Mouse (Mus musculus) CH12.LX (cell line): ENCODE results near the gene Gm5426. TPM values are rescaled to one million over a fixed set of nuclear protein-coding genes. Genes with fewer than 3 reads are reported as not detected.

ENCODE experiments used
- DNase-seq: peaks from one replicate; pipeline ENCODE4 v3.0.0-alpha.2; 2013; ENCODE audit errors: extremely low read depth
- H3K27ac ChIP-seq: 2 replicates; pipeline ENCODE4 v1.5.1; 2012; ENCODE audit warnings: low read depth, mild to moderate bottlenecking, control low read depth, moderate library complexity; ENCODE audit not compliant: insufficient read depth
- H3K27me3 ChIP-seq: replicated peaks from 2 replicates; pipeline ENCODE3; 2012; ENCODE audit warnings: inconsistent platforms
- H3K36me3 ChIP-seq, 2 experiments: replicated peaks in 1 of 2; 2 replicates each; pipeline versions ENCODE3 to v1.6.1; 2012; ENCODE audit warnings: inconsistent platforms in 1 of 2, low read length in 1 of 2, mild to moderate bottlenecking in 1 of 2, mixed read lengths in 1 of 2, moderate library complexity in 1 of 2; ENCODE audit not compliant: control insufficient read depth in 1 of 2, insufficient read depth in 1 of 2
- H3K4me1 ChIP-seq, 2 experiments: 2 replicates each; pipeline ENCODE4 v1.6.1; 2012; ENCODE audit warnings: inconsistent platforms in 1 of 2, moderate library complexity in 1 of 2; ENCODE audit not compliant: insufficient read depth in 2 of 2, control insufficient read depth in 1 of 2
- H3K4me2 ChIP-seq: 2 replicates; pipeline ENCODE4 v1.6.1; 2012; ENCODE audit warnings: low read depth, mild to moderate bottlenecking, control low read depth; ENCODE audit not compliant: poor library complexity, insufficient read depth, severe bottlenecking
- H3K4me3 ChIP-seq, 3 experiments: fragments of 150-350 bp in 1 of 3; sonication (generic) in 1 of 3; replicated peaks in 1 of 3; 2 replicates each; pipeline versions ENCODE3 to v1.5.1; 2011 to 2012; ENCODE audit warnings: low read depth in 2 of 3, low read length in 2 of 3, mild to moderate bottlenecking in 2 of 3, moderate library complexity in 2 of 3, control low read depth in 1 of 3, improper control_type of control experiment in 1 of 3, inconsistent platforms in 1 of 3, mixed read lengths in 1 of 3; ENCODE audit not compliant: poor library complexity in 1 of 3
- H3K79me2 ChIP-seq: replicated peaks from 2 replicates; pipeline ENCODE4 v1.6.1; 2012; ENCODE audit warnings: mild to moderate bottlenecking, moderate library complexity; ENCODE audit not compliant: control insufficient read depth, poor library complexity, insufficient read depth, severe bottlenecking; ENCODE audit errors: extremely low read depth
- H3K9ac ChIP-seq: 2 replicates; pipeline ENCODE4 v1.6.1; 2012; ENCODE audit warnings: low read depth, mild to moderate bottlenecking, control low read depth, moderate library complexity; ENCODE audit not compliant: insufficient read depth
- H3K9me3 ChIP-seq: replicated peaks from 2 replicates; pipeline ENCODE3; 2012; ENCODE audit warnings: low read length, inconsistent platforms, mixed read lengths
- BHLHE40 ChIP-seq: IDR thresholded peaks from 2 replicates; pipeline ENCODE4 v1.6.1; 2011; ENCODE audit warnings: mild to moderate bottlenecking, low read depth, low read length, improper control_type of control experiment
- CHD1 ChIP-seq: IDR thresholded peaks from 2 replicates; pipeline ENCODE4 v1.6.1; 2012; ENCODE audit warnings: low read depth, low read length, improper control_type of control experiment, inconsistent platforms
- CHD2 ChIP-seq: IDR thresholded peaks from 2 replicates; pipeline ENCODE4 v1.6.1; 2011; ENCODE audit warnings: low read length, improper control_type of control experiment
- CTCF ChIP-seq, 2 experiments: IDR thresholded peaks in 1 of 2; conservative IDR thresholded peaks in 1 of 2; 2 replicates each; pipeline ENCODE4 v1.5.1; 2011 to 2012; ENCODE audit warnings: low read depth in 2 of 2, low read length in 2 of 2, improper control_type of control experiment in 1 of 2, inconsistent platforms in 1 of 2, mild to moderate bottlenecking in 1 of 2, moderate library complexity in 1 of 2
- ELF1 ChIP-seq: IDR thresholded peaks from 2 replicates; pipeline ENCODE4 v1.6.1; 2014; ENCODE audit warnings: low read depth, mild to moderate bottlenecking, inconsistent platforms, low read length, improper control_type of control experiment
- EP300 ChIP-seq: IDR thresholded peaks from 2 replicates; pipeline ENCODE4 v1.6.1; 2011; ENCODE audit warnings: low read length, improper control_type of control experiment
- ETS1 ChIP-seq: conservative IDR thresholded peaks from 2 replicates; pipeline ENCODE4 v1.6.1; 2012; ENCODE audit warnings: low read depth, mild to moderate bottlenecking, inconsistent platforms, low read length, improper control_type of control experiment, moderate library complexity
- GABPA ChIP-seq: IDR thresholded peaks from 2 replicates; pipeline ENCODE4 v1.6.1; 2012; ENCODE audit warnings: low read depth, low read length, improper control_type of control experiment, inconsistent platforms; ENCODE audit not compliant: insufficient replicate concordance
- IRF4 ChIP-seq: IDR thresholded peaks from 2 replicates; pipeline ENCODE4 v1.6.1; 2014; ENCODE audit warnings: low read depth, mild to moderate bottlenecking, inconsistent platforms, low read length, improper control_type of control experiment
- JUN ChIP-seq: IDR thresholded peaks from 2 replicates; pipeline ENCODE4 v1.6.1; 2011; ENCODE audit warnings: low read depth, mild to moderate bottlenecking, low read length, improper control_type of control experiment, moderate library complexity; ENCODE audit not compliant: insufficient read depth
- MAZ ChIP-seq: IDR thresholded peaks from 2 replicates; pipeline ENCODE4 v1.6.1; 2012; ENCODE audit warnings: low read depth, mild to moderate bottlenecking, inconsistent platforms, low read length, improper control_type of control experiment, moderate library complexity
- MEF2A ChIP-seq: IDR thresholded peaks from 2 replicates; pipeline ENCODE4 v1.6.1; 2014; ENCODE audit warnings: low read depth, mild to moderate bottlenecking, inconsistent platforms, low read length, improper control_type of control experiment, borderline replicate concordance
- MXI1 ChIP-seq: IDR thresholded peaks from 2 replicates; pipeline ENCODE4 v1.6.1; 2011; ENCODE audit warnings: mild to moderate bottlenecking, low read depth, low read length, improper control_type of control experiment
- NELFE ChIP-seq: IDR thresholded peaks from 2 replicates; pipeline ENCODE4 v1.6.1; 2011; ENCODE audit warnings: low read depth, low read length, improper control_type of control experiment
- NRF1 ChIP-seq: IDR thresholded peaks from 2 replicates; pipeline ENCODE4 v1.6.1; 2014; ENCODE audit warnings: low read depth, mild to moderate bottlenecking, inconsistent platforms, low read length, improper control_type of control experiment, moderate library complexity
- PAX5 ChIP-seq: IDR thresholded peaks from 2 replicates; pipeline ENCODE4 v1.6.1; 2012; ENCODE audit warnings: low read length, inconsistent platforms, mixed read lengths
- POLR2A ChIP-seq: IDR thresholded peaks from 2 replicates; pipeline ENCODE4 v1.6.1; 2011; ENCODE audit warnings: low read depth, mild to moderate bottlenecking, improper control_type of control experiment, low read length
- SIN3A ChIP-seq: IDR thresholded peaks from 2 replicates; pipeline ENCODE4 v1.6.1; 2012; ENCODE audit warnings: low read length, improper control_type of control experiment, inconsistent platforms
- SMC3 ChIP-seq: IDR thresholded peaks from 2 replicates; pipeline ENCODE4 v1.6.1; 2011; ENCODE audit warnings: low read depth, low read length, improper control_type of control experiment
- TBP ChIP-seq: conservative IDR thresholded peaks from 2 replicates; pipeline ENCODE4 v1.6.1; 2011; ENCODE audit warnings: low read depth, low read length, improper control_type of control experiment
- TCF12 ChIP-seq: IDR thresholded peaks from 2 replicates; pipeline ENCODE4 v1.6.1; 2014; ENCODE audit warnings: low read depth, mild to moderate bottlenecking, inconsistent platforms, low read length, improper control_type of control experiment
- USF2 ChIP-seq: conservative IDR thresholded peaks from 2 replicates; pipeline ENCODE4 v1.6.1; 2011; ENCODE audit warnings: low read depth, low read length, improper control_type of control experiment
- ZKSCAN1 ChIP-seq: IDR thresholded peaks from 2 replicates; pipeline ENCODE4 v1.6.1; 2012; ENCODE audit warnings: low read depth, inconsistent platforms, low read length, improper control_type of control experiment, borderline replicate concordance
- ZNF384 ChIP-seq: IDR thresholded peaks from 2 replicates; pipeline ENCODE4 v1.6.1; 2012; ENCODE audit warnings: low read depth, low read length, improper control_type of control experiment, inconsistent platforms
- dilution Hi-C: fragments of 300-500 bp; cut with MboI; formaldehyde crosslinking; loops from 2 replicates; pipeline ENCODE4 v1.14.3; 2020; ENCODE audit warnings: low sequenced_read_pairs; ENCODE audit not compliant: extremely low pct_unique_long_range_greater_than_20kb, extremely low pct_ligation_motif_present
- in situ Hi-C: fragments of 300-500 bp; cut with MboI; formaldehyde crosslinking; loops from 3 replicates; pipeline ENCODE4 v1.14.3; 2019; ENCODE audit warnings: low sequenced_read_pairs, low pct_ligation_motif_present, low pct_unique_long_range_greater_than_20kb, mixed read lengths
- polyA plus RNA-seq: library from polyadenylated mRNA; unstranded; fragments of >175 nt; gene quantifications from 2 replicates; pipeline ENCODE4 v1.2.1, GENCODE M21; 2012; ENCODE audit warnings: low read depth; ENCODE audit not compliant: insufficient read length
- total RNA-seq, 2 experiments: library from RNA; depleted of rRNA; stranded (reverse); fragments of 300-350 nt in 1 of 2; fragments of >200 nt in 1 of 2; gene quantifications; 2 replicates each; pipeline ENCODE4 v1.2.3; 2012 to 2014

Gm5426 gene
- total and polyA plus RNA-seq, 3 experiments, result not detected

GRCm38 (mm10) chr10:96106972-96107720, 29.3 kb upstream of the Gm5426 start:
- peaks cover 11 to 21% of the 10 kb centered on the region in 2 experiments for H3K4me1 ChIP-seq
- H3K9me3 ChIP-seq, result peaks cover 3% of the 10 kb centered on the region
- no peak overlapping the region for H3K27ac ChIP-seq
- no peaks in the 10 kb centered on the region for H3K27me3 ChIP-seq
- H3K79me2 ChIP-seq, result no peaks in the 10 kb centered on the region
- TF ChIP-seq MAZ (no peak), ZNF384 (peak; percentile 72)
- no peak overlapping the region for H3K4me3 ChIP-seq
- no peak overlapping the region for H3K4me2 ChIP-seq
- no peak overlapping the region for H3K9ac ChIP-seq
- H3K36me3 ChIP-seq, result no peaks in the 10 kb centered on the region
- dilution Hi-C loops (no loop called here), in situ Hi-C loops (loop anchor here (25.0 kb wide), 1 partner anchor 505 kb away; the partner anchor contains the start of gene Btg1)
- no peak for DNase-seq

- Histone ChIP-seq H3K4me2 (no peak overlapping the region), H3K36me3 (no peaks in the 10 kb centered on the region), H3K9ac (no peak overlapping the region)
- dilution Hi-C loops (no loop called here), in situ Hi-C loops (loop anchor here (25.0 kb wide), 1 partner anchor 504 kb away; the partner anchor contains the start of gene Btg1)
- TF ChIP-seq MXI1 (no peak), MEF2A (no peak), NRF1 (no peak)
- TF ChIP-seq, all 38 proteins: peak for 0
- Histone ChIP-seq H3K27me3 (no peaks in the 10 kb centered on the region), H3K79me2 (no peaks in the 10 kb centered on the region), H3K4me3 (no peak overlapping the region), H3K27ac (no peak overlapping the region), H3K9me3 (peaks cover 3% of the 10 kb centered on the region), H3K4me1 (peaks cover 11 to 21% of the 10 kb centered on the region in 2 experiments; a peak in 3 of 4 replicates)
- no peak for DNase-seq
Measured at GRCm38 (mm10) chr10:96107825-96108224, 28.6 kb upstream of the Gm5426 start.

- Histone ChIP-seq H3K36me3 (no peaks in the 10 kb centered on the region), H3K9me3 (peaks cover 6% of the 10 kb centered on the region), H3K27me3 (no peaks in the 10 kb centered on the region), H3K9ac (peak overlapping the region; percentile 36), H3K4me3 (no peak overlapping the region), H3K4me2 (peak overlapping the region; percentile 90), H3K27ac (peak overlapping the region; percentile 60), H3K79me2 (no peaks in the 10 kb centered on the region), H3K4me1 (peaks cover 21 to 56% of the 10 kb centered on the region in 2 experiments)
- no peak for DNase-seq
- in situ Hi-C loops (loop anchor here (25.0 kb wide), 1 partner anchor 497 kb away; the partner anchor contains the start of gene Btg1), dilution Hi-C loops (no loop called here)
- TF ChIP-seq ZNF384, result peak; percentile 47; the same call in 1 of the 2 replicates
- no peak for TF ChIP-seq ELF1
- TF ChIP-seq USF2, result no peak
- TF ChIP-seq SIN3A, result peak; percentile 88
- TF ChIP-seq IRF4, result peak; percentile 98
- peak; percentile 24 for TF ChIP-seq SMC3
- TF ChIP-seq NELFE, result no peak
- TF ChIP-seq CHD2, result peak; percentile 71; the same call in 1 of the 2 replicates
- TF ChIP-seq TCF12, result peak; percentile 80
- no peak for TF ChIP-seq CTCF (conservative IDR thresholded peaks at IDR 0.05 in 1 of 2, IDR thresholded peaks at IDR 0.05 in 1 of 2; ENCODE audit: low read depth in 2 of 2, low read length in 2 of 2)
- no peak for TF ChIP-seq PAX5
- TF ChIP-seq GABPA, result no peak
- peak; percentile 97 for TF ChIP-seq ETS1
- no peak for TF ChIP-seq TBP
- peak; percentile 23; the same call in 1 of the 2 replicates for TF ChIP-seq MXI1
- peak; percentile 97 for TF ChIP-seq EP300
- TF ChIP-seq MAZ, result peak; percentile 73
- TF ChIP-seq MEF2A, result peak; percentile 99
- TF ChIP-seq CHD1, result no peak
- TF ChIP-seq POLR2A, result no peak
- no peak for TF ChIP-seq ZKSCAN1
- TF ChIP-seq NRF1, result no peak
- peak; percentile 88 for TF ChIP-seq JUN
- TF ChIP-seq BHLHE40, result peak; percentile 83
Measured at GRCm38 (mm10) chr10:96115325-96115724, 21.1 kb upstream of the Gm5426 start.
